Mouse (Mus musculus) liver, adult 2 months (tissue): Measurements from ENCODE around the gene Efna2.

Source experiments
- CTCF ChIP-seq: fragments of 200-500 bp; IDR thresholded peaks from 2 replicates; pipeline ENCODE4 v1.5.1; 2011; ENCODE audit warnings: low read depth, low read length, control low read depth
- POLR2A ChIP-seq: fragments of 200-500 bp; IDR thresholded peaks from 2 replicates; pipeline ENCODE4 v1.6.1; 2011; ENCODE audit warnings: low read length, control low read depth; ENCODE audit not compliant: insufficient read depth; ENCODE audit errors: extremely low read depth

DNA sequence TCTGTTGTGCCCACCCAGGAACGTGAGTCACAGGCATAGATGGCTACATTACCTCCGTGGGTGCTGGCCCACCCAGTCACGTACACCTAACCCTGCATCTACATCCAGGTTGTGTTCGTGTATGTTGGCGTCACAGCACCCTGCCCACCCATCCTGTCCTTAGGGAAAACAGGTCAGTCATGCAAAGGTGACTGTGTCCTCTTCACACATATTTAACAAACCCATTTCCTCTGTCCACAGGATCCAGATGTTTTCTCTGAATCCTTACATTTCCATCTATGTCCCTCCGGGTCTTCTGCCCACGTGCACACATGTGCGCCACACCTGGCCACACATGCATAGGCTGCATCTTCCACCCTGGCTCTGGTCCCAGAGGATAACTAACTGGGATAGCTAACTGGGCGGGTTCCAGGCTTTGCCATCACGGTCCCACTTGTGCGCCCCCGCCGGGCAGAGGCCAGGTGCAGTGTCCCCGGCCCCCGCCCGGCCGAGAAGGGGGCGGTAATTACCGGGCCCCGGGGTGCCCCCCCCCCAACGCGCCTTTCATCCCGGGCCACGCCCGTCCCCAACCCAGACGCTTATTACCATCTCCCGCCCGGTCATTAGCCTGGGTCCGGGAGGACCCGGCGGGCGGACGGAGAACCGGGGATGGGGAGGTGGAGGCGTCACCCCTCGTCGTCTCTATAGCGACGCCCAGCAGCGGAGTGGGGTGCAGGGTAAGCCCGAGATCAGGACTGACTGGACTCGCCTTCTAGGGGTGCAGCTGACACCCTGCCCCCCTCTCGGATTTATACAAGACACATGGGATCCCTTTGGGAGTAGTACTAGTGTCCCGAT, 14.9 kb upstream of the Efna2 start:
- TF ChIP-seq CTCF (no peak), POLR2A (no peak)
